Mouse (Mus musculus): Measurements from ENCODE around the gene Comp.

- TF ChIP-seq POLR2A (IDR thresholded peaks at IDR 0.05; ENCODE audit: insufficient read depth, low read depth, low read length), result no peak
- no peak for TF ChIP-seq EP300 (IDR thresholded peaks at IDR 0.05; ENCODE audit: insufficient read depth, low read depth, low read length)
These were observed 19.4 kb upstream of the Comp start for GRCm38 (mm10) chr8:70354004-70354403.
